Mouse (Mus musculus): Measurements from ENCODE around the gene Mta2. TPM values are rescaled to one million over a fixed set of nuclear protein-coding genes. Genes with fewer than 3 reads are reported as not detected.

Mta2 gene
- total RNA-seq, 1 experiment from 2014 or later: 167 TPM

GRCm38 (mm10) chr19:8999223-8999622 lies 57.5 kb downstream of the Mta2 start:
- ATAC-seq (replicated peaks in 1 of 2; ENCODE audit: insufficient read depth in 1 of 2, low FRiP score in 2 of 2, low TSS enrichment in 1 of 2, low read depth in 1 of 2, poor library complexity in 2 of 2, severe bottlenecking in 2 of 2): no peak

Other genes starting within 250 kb of the Mta2 start
- gene Slc3a2, start 218.5 kb upstream of the Mta2 start, total RNA-seq (2017): 88.1 and 113 TPM in 2 replicates
- 58.5 and 90.9 TPM in 2 replicates for gene Wdr74, start 206.0 kb upstream of the Mta2 start, total RNA-seq (2017)
- not detected in 2 replicates for gene 1700092M07Rik, start 201.2 kb upstream of the Mta2 start, total RNA-seq (2017)
- gene Stx5a, start 200.5 kb upstream of the Mta2 start, total RNA-seq (2017): 90.9 and 120 TPM in 2 replicates
- 87.8 and 104 TPM in 2 replicates for gene Nxf1, start 184.8 kb upstream of the Mta2 start, total RNA-seq (2017)
- 22.0 and 51.0 TPM in 2 replicates for gene Tmem223, start 170.9 kb upstream of the Mta2 start, total RNA-seq (2017)
- 35.0 and 65.5 TPM in 2 replicates for gene Tmem179b, start 167.4 kb upstream of the Mta2 start, total RNA-seq (2017)
- gene Taf6l, start 155.5 kb upstream of the Mta2 start, total RNA-seq (2017): 12.3 and 15.6 TPM in 2 replicates
- 58.9 and 69.7 TPM in 2 replicates for gene Polr2g, start 143.3 kb upstream of the Mta2 start, total RNA-seq (2017)
- gene Zbtb3, start 139.3 kb upstream of the Mta2 start, total RNA-seq (2017): 1.1 and 3.7 TPM in 2 replicates
- gene Ttc9c, start 122.5 kb upstream of the Mta2 start, total RNA-seq (2017): 61.0 and 83.7 TPM in 2 replicates
- gene Hnrnpul2, start 121.9 kb upstream of the Mta2 start, total RNA-seq (2017): 67.9 and 104 TPM in 2 replicates
- gene AC129217.1, start 112.1 kb upstream of the Mta2 start, total RNA-seq (2017): not detected in 2 replicates
- 49.6 and 52.7 TPM in 2 replicates for gene Bscl2, start 104.4 kb upstream of the Mta2 start, total RNA-seq (2017)
- 0.38 TPM in 1 of 2 replicates, not detected in the other for gene Gng3, start 102.7 kb upstream of the Mta2 start, total RNA-seq (2017)
- not detected in 2 replicates for gene Lrrn4cl, start 91.1 kb upstream of the Mta2 start, total RNA-seq (2017)
- gene Ubxn1, start 70.4 kb upstream of the Mta2 start, total RNA-seq (2017): 174 and 180 TPM in 2 replicates
- gene Uqcc3, start 61.0 kb upstream of the Mta2 start, total RNA-seq (2017): 117 and 118 TPM in 2 replicates
- gene Lbhd1, start 58.1 kb upstream of the Mta2 start, total RNA-seq (2017): 5.8 and 26.3 TPM in 2 replicates
- not detected in 2 replicates for gene Gm49403, start 57.9 kb upstream of the Mta2 start, total RNA-seq (2017)
- gene 1810009A15Rik, start 53.0 kb upstream of the Mta2 start, total RNA-seq (2017): 43.8 and 69.3 TPM in 2 replicates
- gene Gm49416, start 52.9 kb upstream of the Mta2 start, total RNA-seq (2017): not detected in 2 replicates
- gene Ints5, start 48.9 kb upstream of the Mta2 start, total RNA-seq (2017): 10.9 and 13.2 TPM in 2 replicates
- 70.1 and 70.6 TPM in 2 replicates for gene Ganab, start 43.8 kb upstream of the Mta2 start, total RNA-seq (2017)
- gene B3gat3, start 21.5 kb upstream of the Mta2 start, total RNA-seq (2017): 17.2 and 26.8 TPM in 2 replicates
- 2.1 and 3.1 TPM in 2 replicates for gene Rom1, start 12.5 kb upstream of the Mta2 start, total RNA-seq (2017)
- gene Eml3, start 12.3 kb upstream of the Mta2 start, total RNA-seq (2017): 25.4 and 27.2 TPM in 2 replicates
- 23.2 and 25.3 TPM in 2 replicates for gene Tut1, start 12.0 kb downstream of the Mta2 start, total RNA-seq (2017)
- 700 and 731 TPM in 2 replicates for gene Eef1g, start 25.2 kb downstream of the Mta2 start, total RNA-seq (2017)
- gene Ahnak, start 47.4 kb downstream of the Mta2 start, total RNA-seq (2017): 28.0 and 41.8 TPM in 2 replicates
- not detected in 2 replicates for gene Scgb1a1, start 146.1 kb downstream of the Mta2 start, total RNA-seq (2017)
- gene Asrgl1, start 193.8 kb downstream of the Mta2 start, total RNA-seq (2017): 35.4 TPM in 2 replicates

Data from hematopoietic stem cell, adult 5-6 weeks (primary cell).